Mouse (Mus musculus): ENCODE data around the gene N4bp2l2. TPM values are rescaled to one million over a fixed set of nuclear protein-coding genes. Genes with fewer than 3 reads are reported as not detected.

Gene N4bp2l2
- total and polyA plus RNA-seq, 3 experiments, result 53.1 to 84.4 (median 80.0) TPM

GRCm38 (mm10) chr5:150566971-150567370 lies 99.0 kb downstream of the N4bp2l2 start:
- H3K9ac ChIP-seq (ENCODE audit: insufficient read depth, low read depth), result no peak overlapping the region
- no peak overlapping the region for H3K27ac ChIP-seq (ENCODE audit: insufficient read depth, low read depth)
- no peaks in the 10 kb centered on the region for H3K27me3 ChIP-seq (replicated peaks)
- H3K79me2 ChIP-seq (replicated peaks; ENCODE audit: control insufficient read depth, extremely low read depth, insufficient read depth, poor library complexity, severe bottlenecking), result no peaks in the 10 kb centered on the region; the same call in 1 of the 2 replicates
- TF ChIP-seq ZKSCAN1 (IDR thresholded peaks at IDR 0.05; ENCODE audit: borderline replicate concordance, low read depth, low read length), result no peak
- TF ChIP-seq POLR2AphosphoS2 (IDR thresholded peaks at IDR 0.05; ENCODE audit: low read depth, low read length), result no peak
- no peak for TF ChIP-seq MXI1 (IDR thresholded peaks at IDR 0.05; ENCODE audit: low read depth, low read length)
- TF ChIP-seq GABPA (IDR thresholded peaks at IDR 0.05; ENCODE audit: insufficient replicate concordance, low read depth, low read length), result no peak
- TF ChIP-seq MAX (IDR thresholded peaks at IDR 0.05; ENCODE audit: low read length), result no peak
- no peak for TF ChIP-seq SMC3 (IDR thresholded peaks at IDR 0.05; ENCODE audit: low read depth, low read length)
- TF ChIP-seq ZC3H11A (IDR thresholded peaks at IDR 0.05; ENCODE audit: low read depth, low read length), result no peak
- TF ChIP-seq MAFK (IDR thresholded peaks at IDR 0.05; ENCODE audit: insufficient replicate concordance, low read length), result no peak
- no peak for TF ChIP-seq EP300 (IDR thresholded peaks at IDR 0.05; ENCODE audit: low read length)
- TF ChIP-seq NELFE (IDR thresholded peaks at IDR 0.05; ENCODE audit: low read depth, low read length), result no peak
- no peak for TF ChIP-seq CTCF (conservative IDR thresholded peaks at IDR 0.05 in 1 of 2, IDR thresholded peaks at IDR 0.05 in 1 of 2; ENCODE audit: low read depth in 2 of 2, low read length in 2 of 2)
- TF ChIP-seq ELF1 (IDR thresholded peaks at IDR 0.05; ENCODE audit: low read depth, low read length), result no peak
- TF ChIP-seq E2F4 (IDR thresholded peaks at IDR 0.05; ENCODE audit: insufficient replicate concordance, low read depth, low read length), result no peak
- no peak for TF ChIP-seq MAZ (IDR thresholded peaks at IDR 0.05; ENCODE audit: low read depth, low read length)
- no peak for TF ChIP-seq KAT2A (IDR thresholded peaks at IDR 0.05; ENCODE audit: insufficient replicate concordance, low read length)
- TF ChIP-seq TBP (conservative IDR thresholded peaks at IDR 0.05; ENCODE audit: low read depth, low read length), result no peak
- TF ChIP-seq ZMIZ1 (IDR thresholded peaks at IDR 0.05; ENCODE audit: low read depth, low read length), result no peak
- TF ChIP-seq SIN3A (IDR thresholded peaks at IDR 0.05; ENCODE audit: low read length), result no peak
- TF ChIP-seq ZNF384 (IDR thresholded peaks at IDR 0.05; ENCODE audit: low read depth, low read length), result no peak
- no peak for TF ChIP-seq HCFC1 (IDR thresholded peaks at IDR 0.05; ENCODE audit: low read depth, low read length)
- no peaks in the 10 kb centered on the region for H3K4me1 ChIP-seq (ENCODE audit: control insufficient read depth in 1 of 2, insufficient read depth in 2 of 2)
- DNase-seq (ENCODE audit: extremely low read depth), result no peak
- peaks cover 62 to 90% of the 10 kb centered on the region in 2 experiments for H3K36me3 ChIP-seq (replicated peaks in 1 of 2; ENCODE audit: control insufficient read depth in 1 of 2, insufficient read depth in 1 of 2, low read length in 1 of 2)
- no peak overlapping the region for H3K4me3 ChIP-seq (replicated peaks in 1 of 3; ENCODE audit: low read depth in 2 of 3, low read length in 2 of 3, poor library complexity in 1 of 3)
- H3K9me3 ChIP-seq (replicated peaks; ENCODE audit: low read length), result no peaks in the 10 kb centered on the region
- in situ Hi-C loops (cut with MboI; ENCODE audit: low pct_ligation_motif_present, low pct_unique_long_range_greater_than_20kb, low sequenced_read_pairs) (no loop called here), dilution Hi-C loops (cut with MboI; ENCODE audit: extremely low pct_ligation_motif_present, extremely low pct_unique_long_range_greater_than_20kb, low sequenced_read_pairs) (no loop called here)
- no peak overlapping the region for H3K4me2 ChIP-seq (ENCODE audit: insufficient read depth, low read depth, poor library complexity, severe bottlenecking)

- H3K36me3 ChIP-seq (replicated peaks in 1 of 2; ENCODE audit: control insufficient read depth in 1 of 2, insufficient read depth in 1 of 2, low read length in 1 of 2), result peaks cover 63 to 93% of the 10 kb centered on the region in 2 experiments
- H3K27me3 ChIP-seq (replicated peaks), result no peaks in the 10 kb centered on the region
- in situ Hi-C loops (cut with MboI; ENCODE audit: low pct_ligation_motif_present, low pct_unique_long_range_greater_than_20kb, low sequenced_read_pairs), result no loop called here
- H3K4me1 ChIP-seq (ENCODE audit: control insufficient read depth in 1 of 2, insufficient read depth in 2 of 2), result no peaks in the 10 kb centered on the region
- no peak overlapping the region for H3K27ac ChIP-seq (ENCODE audit: insufficient read depth, low read depth)
- DNase-seq (ENCODE audit: extremely low read depth), result no peak
- H3K4me2 ChIP-seq (ENCODE audit: insufficient read depth, low read depth, poor library complexity, severe bottlenecking), result no peak overlapping the region
- H3K4me3 ChIP-seq (replicated peaks in 1 of 3; ENCODE audit: low read depth in 2 of 3, low read length in 2 of 3, poor library complexity in 1 of 3), result no peak overlapping the region
- dilution Hi-C loops (cut with MboI; ENCODE audit: extremely low pct_ligation_motif_present, extremely low pct_unique_long_range_greater_than_20kb, low sequenced_read_pairs), result no loop called here
- no peaks in the 10 kb centered on the region; the same call in 1 of the 2 replicates for H3K79me2 ChIP-seq (replicated peaks; ENCODE audit: control insufficient read depth, extremely low read depth, insufficient read depth, poor library complexity, severe bottlenecking)
- no peaks in the 10 kb centered on the region for H3K9me3 ChIP-seq (replicated peaks; ENCODE audit: low read length)
- no peak overlapping the region for H3K9ac ChIP-seq (ENCODE audit: insufficient read depth, low read depth)
- TF ChIP-seq SIN3A (IDR thresholded peaks at IDR 0.05; ENCODE audit: low read length) (no peak), BHLHE40 (IDR thresholded peaks at IDR 0.05; ENCODE audit: low read depth, low read length) (no peak), HCFC1 (IDR thresholded peaks at IDR 0.05; ENCODE audit: low read depth, low read length) (no peak), RAD21 (IDR thresholded peaks at IDR 0.05; ENCODE audit: low read depth, low read length) (no peak), ZMIZ1 (IDR thresholded peaks at IDR 0.05; ENCODE audit: low read depth, low read length) (no peak), ZC3H11A (IDR thresholded peaks at IDR 0.05; ENCODE audit: low read depth, low read length) (no peak), MYC (IDR thresholded peaks at IDR 0.05; ENCODE audit: low read depth, low read length) (no peak), NRF1 (IDR thresholded peaks at IDR 0.05; ENCODE audit: low read depth, low read length) (no peak), MAFK (IDR thresholded peaks at IDR 0.05; ENCODE audit: insufficient replicate concordance, low read length) (no peak), E2F4 (IDR thresholded peaks at IDR 0.05; ENCODE audit: insufficient replicate concordance, low read depth, low read length) (no peak)
These were observed 99.8 kb downstream of the N4bp2l2 start for GRCm38 (mm10) chr5:150566226-150566625.
